Mouse (Mus musculus): ENCODE measurements at regions not wholly inside any gene's neighbourhood (a gene's known extent, or its start where the extent isn't known, plus 50 kb on each side); places are given as distances from the start of the nearest gene placed in this dataset.

DNA sequence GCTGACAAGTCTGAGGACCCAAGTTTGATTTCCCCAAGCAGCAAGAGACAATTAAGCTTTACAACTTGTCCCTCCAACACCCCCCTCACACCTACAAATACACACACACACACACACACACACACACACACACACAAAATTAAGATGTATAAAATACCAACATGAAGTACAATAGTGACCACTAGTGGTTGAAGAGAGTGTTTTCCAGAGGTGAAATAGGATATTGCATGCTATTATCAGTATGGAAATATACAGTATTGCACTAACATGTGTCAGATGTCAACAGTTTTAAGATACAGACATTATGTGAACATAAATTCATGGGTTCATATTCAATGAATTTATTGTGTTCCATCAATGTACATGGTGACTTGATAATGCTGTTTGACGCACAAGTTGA, 685.7 kb upstream of the Cdh6 start:
- DNase-seq: peak; percentile 23

DNA sequence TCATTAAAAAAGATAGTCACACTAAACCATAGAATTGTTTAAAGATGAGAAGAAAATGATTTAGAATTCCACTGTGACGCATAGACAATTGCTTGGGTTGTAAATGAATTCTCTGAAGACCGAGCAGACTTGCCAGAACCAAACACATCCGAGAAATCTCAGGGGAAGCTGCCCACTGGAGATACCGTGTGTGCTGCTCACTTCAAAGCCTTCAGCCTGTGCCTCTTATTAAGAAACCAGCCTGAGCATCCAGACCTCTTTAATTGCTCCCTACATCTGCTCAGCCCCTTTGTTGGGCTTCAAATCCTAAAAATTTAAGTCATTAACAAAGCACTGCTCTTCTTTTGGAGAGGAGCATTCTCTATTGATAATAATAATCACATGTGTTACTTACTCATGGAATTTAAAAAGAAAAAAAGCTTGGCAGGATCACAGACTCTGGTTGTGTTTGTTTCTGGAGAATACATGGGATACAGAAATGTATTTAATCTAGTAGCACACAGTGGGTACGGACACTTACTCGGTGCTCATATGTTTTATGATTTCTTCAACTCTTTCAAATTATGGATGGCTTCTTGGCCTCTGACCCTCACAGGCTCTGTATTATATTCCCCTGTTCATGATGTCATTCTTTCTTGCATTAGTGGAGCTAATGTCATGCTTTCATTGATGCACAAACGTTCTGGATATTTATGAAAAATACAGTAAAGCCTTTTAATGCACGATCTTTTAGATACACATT, 680.8 kb upstream of the Cdh6 start:
- DNase-seq: no peak

Data from embryo, embryonic 11 days (tissue).